Mouse (Mus musculus) liver, postnatal 0 days (tissue): ENCODE data around the gene Mgat4d.

Experiments used
- CTCF ChIP-seq: sonication (generic); IDR thresholded peaks from 2 replicates; pipeline ENCODE4 v1.5.1; 2016; ENCODE audit warnings: antibody characterized with exemption, low read depth
- EP300 ChIP-seq: IDR thresholded peaks from 2 replicates; pipeline ENCODE4 v1.6.1; 2016; ENCODE audit warnings: antibody characterized with exemption, low read depth, mild to moderate bottlenecking

GRCm38 (mm10) chr8:83394325-83394724 is 46.1 kb downstream of the Mgat4d start:
- TF ChIP-seq CTCF, result no peak
- no peak for TF ChIP-seq EP300
